Mouse (Mus musculus) kidney, adult 2 months (tissue): Measurements from ENCODE around the gene Smarcd1.

Experiments used
- CTCF ChIP-seq: fragments of 200-500 bp; conservative IDR thresholded peaks from 2 replicates; pipeline ENCODE4 v1.5.1; 2011; ENCODE audit warnings: low read depth, mild to moderate bottlenecking, control low read depth, low read length, moderate library complexity, mixed read lengths; ENCODE audit not compliant: insufficient read depth, insufficient read length
- POLR2A ChIP-seq: fragments of 200-500 bp; IDR thresholded peaks from one replicate; pipeline ENCODE4 v1.6.1; 2011; ENCODE audit warnings: low read depth, low read length, control low read depth

DNA sequence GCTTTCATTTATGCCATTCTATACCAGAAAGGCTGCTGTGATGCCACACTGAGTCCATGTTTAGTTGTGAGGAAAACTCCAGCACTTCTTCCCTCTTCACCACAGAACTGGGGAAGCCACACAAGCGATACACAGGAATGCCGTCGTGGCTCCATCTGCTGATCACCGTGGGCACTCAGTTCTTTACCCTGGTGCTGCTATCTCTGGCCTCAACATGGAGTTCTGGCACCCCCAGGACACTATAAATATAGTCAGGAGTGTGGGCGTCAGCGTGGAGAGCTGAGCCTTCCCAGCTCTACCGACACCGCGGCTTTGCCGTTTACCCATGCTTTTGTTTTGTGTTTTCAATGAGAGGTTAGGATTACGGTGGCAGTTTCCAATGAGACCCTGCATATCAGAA lies 34.7 kb downstream of the Smarcd1 start:
- no peak for TF ChIP-seq CTCF
- TF ChIP-seq POLR2A: no peak
